Mouse (Mus musculus): ENCODE results near the gene Ssh3. TPM values are rescaled to one million over a fixed set of nuclear protein-coding genes. Genes with fewer than 3 reads are reported as not detected.

The Ssh3 gene
- 13.6 TPM for total RNA-seq (2023)

GRCm38 (mm10) chr19:4268566-4269361, at the start of gene Ssh3:
Ssh3 (minus strand) TSS chr19:4269180.

GRCm38 (mm10) chr19:4306190-4306577, 37.2 kb upstream of the Ssh3 start, which contains the start of gene Grk2:
Grk2 (minus strand) TSS chr19:4306222.

GRCm38 (mm10) chr19:4282898-4283553, 14.0 kb upstream of the Ssh3 start, which contains the start of gene Ankrd13d:
Ankrd13d (minus strand) TSS chr19:4283137.

GRCm38 (mm10) chr19:4231253-4232185, 37.5 kb downstream of the Ssh3 start, which contains the start of gene Pold4:
Pold4 (plus strand) TSS chr19:4231899.

GRCm38 (mm10) chr19:4214071-4214770, 54.8 kb downstream of the Ssh3 start, which contains the start of the genes Clcf1 and AC109138.7:
Clcf1 (plus strand) TSS chr19:4214238.
AC109138.7 (plus strand) TSS chr19:4214357.

Other genes with a start within 250 kb of the Ssh3 start
- 191 TPM for gene Gstp1, start 231.2 kb downstream of the Ssh3 start, total RNA-seq (2023)
- 32.5 TPM for gene Gstp2, start 223.2 kb downstream of the Ssh3 start, total RNA-seq (2023)
- gene Gstp3, start 209.6 kb downstream of the Ssh3 start, total RNA-seq (2023), result 26.6 TPM
- not detected for gene Cabp2, start 187.6 kb downstream of the Ssh3 start, total RNA-seq (2023)
- 161 TPM for gene Cdk2ap2, start 172.0 kb downstream of the Ssh3 start, total RNA-seq (2023)
- gene Pitpnm1, start 169.2 kb downstream of the Ssh3 start, total RNA-seq (2023), result 317 TPM
- 134 TPM for gene Aip, start 143.3 kb downstream of the Ssh3 start, total RNA-seq (2023)
- gene Gpr152, start 129.4 kb downstream of the Ssh3 start, total RNA-seq (2023), result 0.58 TPM
- gene Cabp4, start 125.1 kb downstream of the Ssh3 start, total RNA-seq (2023), result 0.37 TPM
- gene Coro1b, start 120.6 kb downstream of the Ssh3 start, total RNA-seq (2023), result 125 TPM
- 302 TPM for gene Ptprcap, start 115.6 kb downstream of the Ssh3 start, total RNA-seq (2023)
- 35.9 TPM for gene Rps6kb2, start 105.8 kb downstream of the Ssh3 start, total RNA-seq (2023)
- gene Carns1, start 93.7 kb downstream of the Ssh3 start, total RNA-seq (2023), result 63.4 TPM
- gene Tbc1d10c, start 77.9 kb downstream of the Ssh3 start, total RNA-seq (2023), result 309 TPM
- 343 TPM for gene Ppp1ca, start 77.1 kb downstream of the Ssh3 start, total RNA-seq (2023)
- gene Rad9a, start 67.5 kb downstream of the Ssh3 start, total RNA-seq (2023), result 44.6 TPM
- 197 TPM for gene Clcf1, start 54.9 kb downstream of the Ssh3 start, total RNA-seq (2023)
- gene AC109138.7, start 54.8 kb downstream of the Ssh3 start, total RNA-seq (2023), result not detected
- gene Pold4, start 37.3 kb downstream of the Ssh3 start, total RNA-seq (2023), result 55.7 TPM
- gene Ankrd13d, start 14.0 kb upstream of the Ssh3 start, total RNA-seq (2023), result 17.4 TPM
- 359 TPM for gene Grk2, start 37.0 kb upstream of the Ssh3 start, total RNA-seq (2023)
- 152 TPM for gene Kdm2a, start 129.1 kb upstream of the Ssh3 start, total RNA-seq (2023)
- gene Rhod, start 170.3 kb upstream of the Ssh3 start, total RNA-seq (2023), result 1.2 TPM
- not detected for gene Syt12, start 208.3 kb upstream of the Ssh3 start, total RNA-seq (2023)
- not detected for gene 2010003K11Rik, start 229.4 kb upstream of the Ssh3 start, total RNA-seq (2023)
- 2.2 TPM for gene Pcx, start 241.3 kb upstream of the Ssh3 start, total RNA-seq (2023)